Mouse (Mus musculus) effector memory CD4-positive, alpha-beta T cell, adult 5 months (primary cell): ENCODE measurements around the gene Jkamp. TPM values are rescaled to one million over a fixed set of nuclear protein-coding genes. Genes with fewer than 3 reads are reported as not detected.

ENCODE experiments used
- polyA plus RNA-seq: library from polyadenylated mRNA; unstranded; fragments of 100-300 nt; shearing (Covaris generic); gene quantifications from one replicate; pipeline ENCODE4 v1.2.1, GENCODE M21; 2017

Jkamp gene
- polyA plus RNA-seq = 26.8 TPM

DNA sequence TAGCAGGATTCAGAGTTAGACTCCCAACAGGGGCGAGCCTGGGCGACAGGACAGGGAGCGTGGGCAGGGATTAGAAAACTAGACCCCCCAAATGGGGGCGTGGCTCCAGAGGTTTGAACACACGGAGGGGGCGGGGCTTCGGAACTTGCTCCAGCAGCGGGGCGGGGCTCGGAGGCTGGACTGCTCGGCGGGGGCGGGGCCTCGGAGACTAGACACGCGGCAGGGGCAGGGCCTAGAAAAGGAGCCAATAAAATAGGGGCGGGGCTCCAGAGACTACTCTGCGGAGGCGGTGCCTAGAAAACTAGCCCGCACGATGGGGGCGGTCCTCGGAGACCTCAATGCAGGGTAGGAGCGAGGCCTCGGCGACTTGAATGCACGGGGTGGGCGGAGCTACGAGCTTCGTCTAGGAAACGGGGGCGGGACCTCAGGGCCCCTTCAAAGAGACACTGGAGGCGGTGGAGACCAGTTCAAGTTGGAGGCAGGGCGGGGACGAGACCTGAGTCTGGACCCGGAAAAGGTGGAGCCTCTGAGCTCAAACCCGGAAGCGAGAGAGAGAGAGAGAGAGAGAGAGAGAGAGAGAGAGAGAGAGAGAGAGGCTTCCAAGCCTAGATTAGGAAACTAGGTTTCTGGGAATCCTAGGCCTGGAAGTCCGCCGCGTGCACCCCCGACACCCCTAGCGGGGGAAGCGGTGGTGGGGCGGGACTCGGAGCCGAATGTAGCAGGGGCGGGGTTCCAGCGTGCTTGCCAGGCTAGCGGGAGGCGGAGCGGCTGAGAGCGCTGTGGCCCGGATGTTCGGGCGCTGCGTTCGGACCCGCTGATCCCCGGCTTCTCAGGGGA lies at the start of gene Jkamp, which contains the start of gene L3hypdh:
Gene Jkamp, plus strand, starts transcription at position 261 of the 837 bp plus-strand sequence.
Gene L3hypdh, minus strand, starts transcription at position 111 of the 837 bp plus-strand sequence.

DNA sequence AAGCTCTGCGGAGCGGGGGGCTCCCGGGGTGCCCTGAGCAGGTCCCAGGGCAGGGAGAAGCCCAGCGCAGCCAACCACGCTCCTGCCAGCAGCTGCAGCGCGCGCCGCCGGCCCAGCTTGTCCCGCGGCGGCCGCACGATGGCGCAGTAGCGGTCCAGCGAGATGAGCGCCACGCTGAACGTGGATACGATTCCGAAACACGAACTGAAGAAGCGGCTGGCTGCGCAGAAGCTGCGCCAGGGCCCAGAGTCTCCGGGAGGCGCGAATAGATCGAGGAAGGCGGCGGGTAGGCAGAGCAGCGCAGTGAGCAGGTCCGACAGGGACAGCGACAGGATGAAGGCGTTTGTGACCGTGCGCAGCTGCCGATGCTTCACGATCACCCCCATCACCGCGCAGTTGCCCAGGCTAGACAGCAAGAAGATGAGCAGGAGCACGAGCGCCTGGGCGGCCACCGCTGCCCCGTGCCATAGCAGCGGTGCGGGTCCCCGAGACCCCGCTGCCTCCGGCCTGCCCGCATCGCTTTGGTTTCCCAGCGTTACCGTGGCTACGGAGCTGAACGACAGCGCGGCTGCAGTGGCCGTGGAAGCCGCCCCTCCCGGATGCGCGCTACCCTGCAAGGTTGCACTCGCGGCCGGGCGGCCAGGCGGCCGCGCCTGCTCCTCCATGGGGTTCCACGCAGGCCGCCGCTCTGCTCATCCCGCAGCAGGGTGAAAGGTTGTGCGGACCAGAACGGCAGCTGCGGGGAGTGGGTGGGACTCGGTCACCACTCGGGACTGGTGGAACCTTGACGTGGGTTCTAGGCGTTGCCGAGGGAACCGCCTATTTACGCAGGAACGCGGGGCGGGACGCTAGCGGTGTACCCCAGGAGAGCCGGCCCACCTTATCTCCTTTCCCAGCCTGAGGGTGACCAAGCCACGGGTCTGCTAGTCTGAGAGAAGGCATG lies 14.8 kb upstream of the Jkamp start, which contains the start of gene Gpr135:
Gene Gpr135, minus strand, starts transcription at position 799 of the 943 bp plus-strand sequence.

Other genes starting within 250 kb of the Jkamp start
- 0.31 TPM for gene Gpr135, start 14.5 kb upstream of the Jkamp start, polyA plus RNA-seq
- gene L3hypdh, start 150 bp upstream of the Jkamp start, polyA plus RNA-seq = 0.32 TPM
- not detected for gene Ccdc175, start 99.4 kb downstream of the Jkamp start, polyA plus RNA-seq